Mouse (Mus musculus): Measurements from ENCODE around the gene Cdkn2aip. TPM values are rescaled to one million over a fixed set of nuclear protein-coding genes. Genes with fewer than 3 reads are reported as not detected.

The Cdkn2aip gene
- polyA plus RNA-seq, 1 experiment: not detected

- no peaks in the 10 kb centered on the region for H3K4me1 ChIP-seq (ENCODE audit: control insufficient read depth, insufficient read depth, low read length)
- peak overlapping the region; percentile 80 for H3K4me3 ChIP-seq (ENCODE audit: insufficient read depth, low read depth, low read length)
- TF ChIP-seq POLR2A (IDR thresholded peaks at IDR 0.05; ENCODE audit: insufficient read depth, low read depth, low read length) (no peak), CTCF (IDR thresholded peaks at IDR 0.05; ENCODE audit: insufficient read depth, low read depth, low read length) (no peak)
- peak overlapping the region; percentile 89 for H3K27ac ChIP-seq (ENCODE audit: insufficient read depth, low read depth, low read length)
- WGBS: under 1% methylated on average over 58 of the region's 59 CpGs
These were observed 39.5 kb downstream of the Cdkn2aip start for GRCm38 (mm10) chr8:47674140-47674776.

GRCm38 (mm10) chr8:47673317-47674139 lies 40.2 kb downstream of the Cdkn2aip start:
- under 1% methylated on average over 53 of the region's 53 CpGs for WGBS
- H3K4me3 ChIP-seq (ENCODE audit: insufficient read depth, low read depth, low read length): peak overlapping the region; percentile 80
- no peaks in the 10 kb centered on the region for H3K4me1 ChIP-seq (ENCODE audit: control insufficient read depth, insufficient read depth, low read length)
- peak overlapping the region; percentile 27; the same call in 1 of the 2 replicates for H3K27ac ChIP-seq (ENCODE audit: insufficient read depth, low read depth, low read length)
- TF ChIP-seq CTCF (IDR thresholded peaks at IDR 0.05; ENCODE audit: insufficient read depth, low read depth, low read length) (no peak), POLR2A (IDR thresholded peaks at IDR 0.05; ENCODE audit: insufficient read depth, low read depth, low read length) (peak; percentile 36; the same call in 1 of the 2 replicates)

GRCm38 (mm10) chr8:47664231-47664785 lies 49.4 kb downstream of the Cdkn2aip start:
- no peak for TF ChIP-seq POLR2A (IDR thresholded peaks at IDR 0.05; ENCODE audit: insufficient read depth, low read depth, low read length)
- no peak for TF ChIP-seq CTCF (IDR thresholded peaks at IDR 0.05; ENCODE audit: insufficient read depth, low read depth, low read length)
- Histone ChIP-seq H3K4me3 (ENCODE audit: insufficient read depth, low read depth, low read length) (no peak overlapping the region), H3K27ac (ENCODE audit: insufficient read depth, low read depth, low read length) (no peak overlapping the region), H3K4me1 (ENCODE audit: control insufficient read depth, insufficient read depth, low read length) (no peaks in the 10 kb centered on the region)
- WGBS: 86% methylated on average over 8 of the region's 8 CpGs

- TF ChIP-seq POLR2A (IDR thresholded peaks at IDR 0.05; ENCODE audit: insufficient read depth, low read depth, low read length): no peak
- TF ChIP-seq CTCF (IDR thresholded peaks at IDR 0.05; ENCODE audit: insufficient read depth, low read depth, low read length): no peak
- Histone ChIP-seq H3K4me1 (ENCODE audit: control insufficient read depth, insufficient read depth, low read length) (no peaks in the 10 kb centered on the region), H3K4me3 (ENCODE audit: insufficient read depth, low read depth, low read length) (no peak overlapping the region), H3K27ac (ENCODE audit: insufficient read depth, low read depth, low read length) (no peak overlapping the region)
- 92% methylated on average over 5 of the region's 5 CpGs for WGBS
These were observed 50.5 kb downstream of the Cdkn2aip start for GRCm38 (mm10) chr8:47663201-47663600.

- no peaks in the 10 kb centered on the region for H3K4me1 ChIP-seq (ENCODE audit: control insufficient read depth, insufficient read depth, low read length)
These were observed 51.0 kb downstream of the Cdkn2aip start for GRCm38 (mm10) chr8:47662716-47663115.

GRCm38 (mm10) chr8:47660394-47660793 lies 53.3 kb downstream of the Cdkn2aip start:
- H3K4me3 ChIP-seq (ENCODE audit: insufficient read depth, low read depth, low read length): no peak overlapping the region
- no peak overlapping the region for H3K27ac ChIP-seq (ENCODE audit: insufficient read depth, low read depth, low read length)
- TF ChIP-seq CTCF (IDR thresholded peaks at IDR 0.05; ENCODE audit: insufficient read depth, low read depth, low read length) (no peak), POLR2A (IDR thresholded peaks at IDR 0.05; ENCODE audit: insufficient read depth, low read depth, low read length) (no peak)
- 80% methylated on average over 7 of the region's 7 CpGs for WGBS
- H3K4me1 ChIP-seq (ENCODE audit: control insufficient read depth, insufficient read depth, low read length): no peaks in the 10 kb centered on the region

More at GRCm38 (mm10) chr8:47662716-47663115, 51.0 kb downstream of the Cdkn2aip start:
- Histone ChIP-seq H3K27ac (ENCODE audit: insufficient read depth, low read depth, low read length) (no peak overlapping the region), H3K4me3 (ENCODE audit: insufficient read depth, low read depth, low read length) (no peak overlapping the region)
- 96% methylated on average over 5 of the region's 5 CpGs for WGBS
- TF ChIP-seq CTCF (IDR thresholded peaks at IDR 0.05; ENCODE audit: insufficient read depth, low read depth, low read length) (no peak), POLR2A (IDR thresholded peaks at IDR 0.05; ENCODE audit: insufficient read depth, low read depth, low read length) (no peak)

GRCm38 (mm10) chr8:47659463-47659862 lies 54.3 kb downstream of the Cdkn2aip start:
- H3K27ac ChIP-seq (ENCODE audit: insufficient read depth, low read depth, low read length): no peak overlapping the region
- H3K4me3 ChIP-seq (ENCODE audit: insufficient read depth, low read depth, low read length): no peak overlapping the region
- TF ChIP-seq CTCF (IDR thresholded peaks at IDR 0.05; ENCODE audit: insufficient read depth, low read depth, low read length) (no peak), POLR2A (IDR thresholded peaks at IDR 0.05; ENCODE audit: insufficient read depth, low read depth, low read length) (no peak)
- H3K4me1 ChIP-seq (ENCODE audit: control insufficient read depth, insufficient read depth, low read length): no peaks in the 10 kb centered on the region
- WGBS: 84% methylated on average over 5 of the region's 5 CpGs

Other genes with a start within 250 kb of the Cdkn2aip start
- gene Trappc11, start 180.5 kb downstream of the Cdkn2aip start, polyA plus RNA-seq (2012; ENCODE audit: insufficient read depth, insufficient read length, low replicate concordance, missing spikeins): not detected in 2 replicates
- gene Rwdd4a, start 180.3 kb downstream of the Cdkn2aip start, polyA plus RNA-seq (2012; ENCODE audit: insufficient read depth, insufficient read length, low replicate concordance, missing spikeins): not detected in 2 replicates
- not detected in 2 replicates for gene Ing2, start 38.4 kb downstream of the Cdkn2aip start, polyA plus RNA-seq (2012; ENCODE audit: insufficient read depth, insufficient read length, low replicate concordance, missing spikeins)
- not detected in 2 replicates for gene Cldn24, start 108.2 kb upstream of the Cdkn2aip start, polyA plus RNA-seq (2012; ENCODE audit: insufficient read depth, insufficient read length, low replicate concordance, missing spikeins)
- gene Cldn22, start 110.5 kb upstream of the Cdkn2aip start, polyA plus RNA-seq (2012; ENCODE audit: insufficient read depth, insufficient read length, low replicate concordance, missing spikeins): not detected in 2 replicates

All from olfactory bulb, adult 2 months (tissue).